Mouse (Mus musculus): ENCODE results near the gene Fam84a. TPM values are rescaled to one million over a fixed set of nuclear protein-coding genes. Genes with fewer than 3 reads are reported as not detected.
A peak's percentile ranks its signal among the peaks of the same experiment; 100 is the strongest.

The Fam84a gene
- 15.6 and 22.4 TPM in 2 replicates for polyA plus RNA-seq (2015; fragmentation: Nextera tagmentation; extraction: Ambion mirVana)

GRCm38 (mm10) chr12:14151921-14152320 lies at the start of gene Fam84a:
TSS of gene Fam84a (minus strand) at chr12:14152054.
- ATAC-seq: peak; percentile 92
- H3K27me3 ChIP-seq (replicated peaks; ENCODE audit: control insufficient read depth, insufficient read depth, low read length): no peaks in the 10 kb centered on the region; the same call in 1 of the 2 replicates
- peak within 1 kb of the TSS; percentile 87 for H3K27ac ChIP-seq (ENCODE audit: low read depth, low read length)
- no peaks in the 10 kb centered on the region for H3K4me1 ChIP-seq (replicated peaks; ENCODE audit: control insufficient read depth, insufficient read depth, low read length)
- no peak for TF ChIP-seq CTCF (IDR thresholded peaks at IDR 0.05; ENCODE audit: low read depth)
- H3K4me2 ChIP-seq (replicated peaks; ENCODE audit: low read depth): peak within 1 kb of the TSS; percentile 90
- H3K9me3 ChIP-seq (ENCODE audit: control insufficient read depth): no peaks in the 10 kb centered on the region
- no peaks in the 10 kb centered on the region for H3K36me3 ChIP-seq (ENCODE audit: control insufficient read depth, insufficient read depth)
- under 1% methylated on average over 31 of the region's 31 CpGs for WGBS
- H3K9ac ChIP-seq (ENCODE audit: low read depth, low read length): peak within 1 kb of the TSS; percentile 63
- H3K4me3 ChIP-seq (ENCODE audit: low read depth, low read length): peak within 1 kb of the TSS; percentile 60

- 80% methylated on average over 3 of the region's 3 CpGs for WGBS
- TF ChIP-seq CTCF (IDR thresholded peaks at IDR 0.05; ENCODE audit: low read depth): no peak
- H3K27ac ChIP-seq (ENCODE audit: low read depth, low read length): no peak overlapping the region
- H3K4me2 ChIP-seq (replicated peaks; ENCODE audit: low read depth): no peak overlapping the region
- no peaks in the 10 kb centered on the region for H3K9me3 ChIP-seq (ENCODE audit: control insufficient read depth)
- H3K4me1 ChIP-seq (replicated peaks; ENCODE audit: control insufficient read depth, insufficient read depth, low read length): no peaks in the 10 kb centered on the region
- H3K9ac ChIP-seq (ENCODE audit: low read depth, low read length): no peak overlapping the region
- no peak overlapping the region for H3K4me3 ChIP-seq (ENCODE audit: low read depth, low read length)
- H3K36me3 ChIP-seq (ENCODE audit: control insufficient read depth, insufficient read depth): no peaks in the 10 kb centered on the region
- ATAC-seq: no peak
- no peaks in the 10 kb centered on the region for H3K27me3 ChIP-seq (replicated peaks; ENCODE audit: control insufficient read depth, insufficient read depth, low read length)
Measured at GRCm38 (mm10) chr12:14195479-14195878, 43.6 kb upstream of the Fam84a start.

GRCm38 (mm10) chr12:14186689-14187195 lies 34.9 kb upstream of the Fam84a start:
- Histone ChIP-seq H3K4me3 (ENCODE audit: low read depth, low read length) (no peak overlapping the region), H3K4me1 (replicated peaks; ENCODE audit: control insufficient read depth, insufficient read depth, low read length) (no peaks in the 10 kb centered on the region; the same call in 1 of the 2 replicates), H3K4me2 (replicated peaks; ENCODE audit: low read depth) (no peak overlapping the region), H3K27ac (ENCODE audit: low read depth, low read length) (no peak overlapping the region), H3K9ac (ENCODE audit: low read depth, low read length) (no peak overlapping the region), H3K27me3 (replicated peaks; ENCODE audit: control insufficient read depth, insufficient read depth, low read length) (no peaks in the 10 kb centered on the region), H3K9me3 (ENCODE audit: control insufficient read depth) (no peaks in the 10 kb centered on the region), H3K36me3 (ENCODE audit: control insufficient read depth, insufficient read depth) (no peaks in the 10 kb centered on the region)
- TF ChIP-seq CTCF (IDR thresholded peaks at IDR 0.05; ENCODE audit: low read depth): no peak
- ATAC-seq: peak; percentile 69; the same call in 1 of the 2 replicates
- 39% methylated on average over 3 of the region's 3 CpGs for WGBS

- no peak for TF ChIP-seq CTCF (IDR thresholded peaks at IDR 0.05; ENCODE audit: low read depth)
- Histone ChIP-seq H3K9ac (ENCODE audit: low read depth, low read length) (no peak overlapping the region), H3K27ac (ENCODE audit: low read depth, low read length) (no peak overlapping the region), H3K4me2 (replicated peaks; ENCODE audit: low read depth) (no peak overlapping the region), H3K9me3 (ENCODE audit: control insufficient read depth) (no peaks in the 10 kb centered on the region), H3K4me1 (replicated peaks; ENCODE audit: control insufficient read depth, insufficient read depth, low read length) (no peaks in the 10 kb centered on the region), H3K27me3 (replicated peaks; ENCODE audit: control insufficient read depth, insufficient read depth, low read length) (no peaks in the 10 kb centered on the region), H3K4me3 (ENCODE audit: low read depth, low read length) (no peak overlapping the region), H3K36me3 (ENCODE audit: control insufficient read depth, insufficient read depth) (no peaks in the 10 kb centered on the region)
- WGBS: 55% methylated on average over 2 of the region's 2 CpGs
- ATAC-seq: no peak
Measured at GRCm38 (mm10) chr12:14165713-14166112, 13.9 kb upstream of the Fam84a start.

DNA sequence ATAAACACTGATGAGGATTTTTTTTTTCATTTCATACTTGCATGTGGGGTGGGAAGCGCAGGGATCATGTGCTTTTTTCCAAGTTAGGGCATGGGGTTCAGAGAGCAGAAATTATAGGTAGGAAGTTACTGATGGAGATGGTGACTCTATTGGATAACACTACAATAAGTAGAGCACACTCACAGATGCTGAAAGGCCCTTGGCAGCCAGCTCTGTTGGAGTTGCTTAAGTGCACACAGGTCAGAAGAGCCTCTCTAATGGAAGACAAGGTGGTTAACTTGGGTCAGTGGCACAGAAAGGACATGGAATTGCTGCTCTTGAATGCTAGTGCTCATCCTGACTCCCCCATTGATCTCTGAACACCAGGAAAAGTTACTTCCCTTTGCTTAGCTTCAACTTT lies 13.1 kb upstream of the Fam84a start:
- no peak overlapping the region for H3K4me2 ChIP-seq (replicated peaks; ENCODE audit: low read depth)
- H3K4me3 ChIP-seq (ENCODE audit: low read depth, low read length): no peak overlapping the region
- no peak overlapping the region for H3K9ac ChIP-seq (ENCODE audit: low read depth, low read length)
- no peaks in the 10 kb centered on the region for H3K27me3 ChIP-seq (replicated peaks; ENCODE audit: control insufficient read depth, insufficient read depth, low read length)
- no peaks in the 10 kb centered on the region for H3K9me3 ChIP-seq (ENCODE audit: control insufficient read depth)
- no peak for ATAC-seq
- no peaks in the 10 kb centered on the region for H3K36me3 ChIP-seq (ENCODE audit: control insufficient read depth, insufficient read depth)
- WGBS: 89% methylated on average over 1 of the region's 1 CpGs
- no peak for TF ChIP-seq CTCF (IDR thresholded peaks at IDR 0.05; ENCODE audit: low read depth)
- H3K4me1 ChIP-seq (replicated peaks; ENCODE audit: control insufficient read depth, insufficient read depth, low read length): no peaks in the 10 kb centered on the region
- no peak overlapping the region for H3K27ac ChIP-seq (ENCODE audit: low read depth, low read length)

GRCm38 (mm10) chr12:14152426-14152825 lies 572 bp upstream of the Fam84a start:
- no peaks in the 10 kb centered on the region for H3K9me3 ChIP-seq (ENCODE audit: control insufficient read depth)
- H3K4me1 ChIP-seq (replicated peaks; ENCODE audit: control insufficient read depth, insufficient read depth, low read length): no peaks in the 10 kb centered on the region
- no peak overlapping the region for H3K9ac ChIP-seq (ENCODE audit: low read depth, low read length)
- ATAC-seq: no peak; the same call in 1 of the 2 replicates
- peak overlapping the region; percentile 60 for H3K4me3 ChIP-seq (ENCODE audit: low read depth, low read length)
- H3K27ac ChIP-seq (ENCODE audit: low read depth, low read length): no peak overlapping the region
- H3K36me3 ChIP-seq (ENCODE audit: control insufficient read depth, insufficient read depth): no peaks in the 10 kb centered on the region
- no peak for TF ChIP-seq CTCF (IDR thresholded peaks at IDR 0.05; ENCODE audit: low read depth)
- 1% methylated on average over 14 of the region's 14 CpGs for WGBS
- peak overlapping the region; percentile 90 for H3K4me2 ChIP-seq (replicated peaks; ENCODE audit: low read depth)
- H3K27me3 ChIP-seq (replicated peaks; ENCODE audit: control insufficient read depth, insufficient read depth, low read length): no peaks in the 10 kb centered on the region; the same call in 1 of the 2 replicates

Data from intestine, postnatal 0 days (tissue).